Mouse (Mus musculus): ENCODE results near the gene Ccdc113.

Ccdc113 gene

GRCm38 (mm10) chr8:95532206-95532605, 1.7 kb upstream of the Ccdc113 start:
- intact Hi-C loops (cut with DNase I) = no loop called here

- intact Hi-C loops (cut with DNase I) = no loop called here
Measured at GRCm38 (mm10) chr8:95539487-95539886, 5.6 kb downstream of the Ccdc113 start.

GRCm38 (mm10) chr8:95542191-95542590, 8.3 kb downstream of the Ccdc113 start:
- intact Hi-C loops (cut with DNase I) = no loop called here

GRCm38 (mm10) chr8:95543065-95543464, 9.2 kb downstream of the Ccdc113 start:
- intact Hi-C loops (cut with DNase I) = no loop called here

GRCm38 (mm10) chr8:95545815-95546214, 11.9 kb downstream of the Ccdc113 start:
- intact Hi-C loops (cut with DNase I) = no loop called here

GRCm38 (mm10) chr8:95546986-95547385, 13.1 kb downstream of the Ccdc113 start:
- intact Hi-C loops (cut with DNase I) = no loop called here

- intact Hi-C loops (cut with DNase I) = no loop called here
Measured at GRCm38 (mm10) chr8:95547931-95548330, 14.0 kb downstream of the Ccdc113 start.

- intact Hi-C loops (cut with DNase I) = no loop called here
Measured at GRCm38 (mm10) chr8:95549871-95550829, 16.3 kb downstream of the Ccdc113 start.

GRCm38 (mm10) chr8:95551577-95551976, 17.7 kb downstream of the Ccdc113 start:
- intact Hi-C loops (cut with DNase I) = no loop called here

- intact Hi-C loops (cut with DNase I) = no loop called here
Measured at GRCm38 (mm10) chr8:95555963-95556362, 22.1 kb downstream of the Ccdc113 start.

GRCm38 (mm10) chr8:95566217-95566616, 32.3 kb downstream of the Ccdc113 start:
- intact Hi-C loops (cut with DNase I) = no loop called here

GRCm38 (mm10) chr8:95566809-95567208, 32.9 kb downstream of the Ccdc113 start:
- intact Hi-C loops (cut with DNase I) = no loop called here

GRCm38 (mm10) chr8:95573146-95573545, 39.3 kb downstream of the Ccdc113 start:
- intact Hi-C loops (cut with DNase I) = no loop called here

- intact Hi-C loops (cut with DNase I) = no loop called here
Measured at GRCm38 (mm10) chr8:95576240-95576639, 42.4 kb downstream of the Ccdc113 start, which contains the start of gene Prss54. Gene Prss54 (minus strand): TSS chr8:95576340.

GRCm38 (mm10) chr8:95587339-95587738, 53.5 kb downstream of the Ccdc113 start:
- intact Hi-C loops (cut with DNase I) = no loop called here

- intact Hi-C loops (cut with DNase I) = no loop called here
Measured at GRCm38 (mm10) chr8:95589282-95589681, 55.4 kb downstream of the Ccdc113 start.

GRCm38 (mm10) chr8:95590539-95590938, 56.7 kb downstream of the Ccdc113 start:
- intact Hi-C loops (cut with DNase I) = no loop called here

- intact Hi-C loops (cut with DNase I) = no loop called here
Measured at GRCm38 (mm10) chr8:95592131-95592780, 58.4 kb downstream of the Ccdc113 start.

- intact Hi-C loops (cut with DNase I) = no loop called here
Measured at GRCm38 (mm10) chr8:95593439-95594393, 59.8 kb downstream of the Ccdc113 start.

- intact Hi-C loops (cut with DNase I) = no loop called here
Measured at GRCm38 (mm10) chr8:95595131-95595530, 61.2 kb downstream of the Ccdc113 start.

GRCm38 (mm10) chr8:95596841-95597241, 63.0 kb downstream of the Ccdc113 start:
- intact Hi-C loops (cut with DNase I) = no loop called here

All from adrenal gland (tissue).